Mouse (Mus musculus): ENCODE results near the gene Zbtb6.

GRCm38 (mm10) chr2:37480039-37480438, 37.1 kb upstream of the Zbtb6 start:
- TF ChIP-seq POLR2A (IDR thresholded peaks at IDR 0.05; ENCODE audit: extremely low read depth, insufficient read depth, low read length) (no peak), CTCF (IDR thresholded peaks at IDR 0.05; ENCODE audit: extremely low read depth, insufficient read depth, low read length) (no peak)
